Mouse (Mus musculus): ENCODE measurements around the gene Pygo2. TPM values are rescaled to one million over a fixed set of nuclear protein-coding genes. Genes with fewer than 3 reads are reported as not detected.

Pygo2 gene
- polyA plus RNA-seq, 1 experiment = 45.4 TPM

DNA sequence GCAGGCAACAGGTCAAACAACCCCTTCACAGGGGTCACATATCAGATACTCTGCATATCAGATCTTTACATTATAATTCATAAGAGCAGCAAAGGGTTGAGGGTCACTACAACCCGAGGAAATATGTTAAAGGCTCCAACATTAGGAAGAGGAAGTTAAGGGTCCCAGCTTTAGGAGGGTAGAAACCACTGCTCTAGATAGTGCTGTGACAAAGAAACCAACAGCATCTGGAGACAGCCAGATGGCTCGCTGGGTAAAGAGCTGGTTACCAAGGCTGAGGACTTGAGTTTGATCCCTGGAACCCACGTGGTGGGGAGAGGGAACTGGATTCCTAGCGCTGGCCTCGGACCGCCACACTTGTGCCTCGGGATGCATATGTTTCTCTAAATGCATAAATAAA, 42.3 kb downstream of the Pygo2 start:
- TF ChIP-seq CTCF (IDR thresholded peaks at IDR 0.05; ENCODE audit: control insufficient read depth, insufficient read depth, low read length) (no peak), POLR2A (IDR thresholded peaks at IDR 0.05; ENCODE audit: borderline replicate concordance, control insufficient read depth, low read depth, low read length) (no peak)

DNA sequence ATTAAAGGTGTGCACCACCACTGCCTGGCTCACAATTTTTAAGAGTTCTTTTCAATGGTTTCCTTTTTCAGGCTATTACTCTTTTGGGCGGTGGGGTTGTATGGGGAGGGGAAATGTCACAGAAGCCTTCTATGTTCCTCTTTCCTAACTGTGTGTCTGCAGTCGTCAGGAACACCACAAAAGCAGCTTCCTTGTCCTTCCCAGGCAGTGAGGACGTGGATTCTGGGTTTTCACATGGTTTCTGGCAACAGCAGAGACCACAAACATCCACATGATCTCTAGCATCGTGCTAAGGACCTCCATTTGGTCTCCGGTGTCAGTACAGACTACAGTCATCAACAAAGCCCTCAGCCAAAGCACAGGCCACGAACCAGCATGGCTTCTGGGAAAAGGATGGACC, 43.8 kb downstream of the Pygo2 start:
- H3K27ac ChIP-seq (ENCODE audit: control insufficient read depth, insufficient read depth, low read depth, low read length, poor library complexity) = no peak overlapping the region
- no peaks in the 10 kb centered on the region for H3K4me1 ChIP-seq (ENCODE audit: control insufficient read depth, insufficient read depth, low read length)
- 15% methylated on average over 6 of the region's 6 CpGs for WGBS
- no peak overlapping the region for H3K4me3 ChIP-seq (replicated peaks; ENCODE audit: control insufficient read depth, low read depth, low read length)
- TF ChIP-seq CTCF (IDR thresholded peaks at IDR 0.05; ENCODE audit: control insufficient read depth, insufficient read depth, low read length) (no peak), POLR2A (IDR thresholded peaks at IDR 0.05; ENCODE audit: borderline replicate concordance, control insufficient read depth, low read depth, low read length) (no peak)

More for the DNA sequence above, 42.3 kb downstream of the Pygo2 start:
- 38% methylated on average over 7 of the region's 7 CpGs for WGBS
- no peaks in the 10 kb centered on the region for H3K4me1 ChIP-seq (ENCODE audit: control insufficient read depth, insufficient read depth, low read length)
- no peak overlapping the region for H3K4me3 ChIP-seq (replicated peaks; ENCODE audit: control insufficient read depth, low read depth, low read length)
- no peak overlapping the region for H3K27ac ChIP-seq (ENCODE audit: control insufficient read depth, insufficient read depth, low read depth, low read length, poor library complexity)

DNA sequence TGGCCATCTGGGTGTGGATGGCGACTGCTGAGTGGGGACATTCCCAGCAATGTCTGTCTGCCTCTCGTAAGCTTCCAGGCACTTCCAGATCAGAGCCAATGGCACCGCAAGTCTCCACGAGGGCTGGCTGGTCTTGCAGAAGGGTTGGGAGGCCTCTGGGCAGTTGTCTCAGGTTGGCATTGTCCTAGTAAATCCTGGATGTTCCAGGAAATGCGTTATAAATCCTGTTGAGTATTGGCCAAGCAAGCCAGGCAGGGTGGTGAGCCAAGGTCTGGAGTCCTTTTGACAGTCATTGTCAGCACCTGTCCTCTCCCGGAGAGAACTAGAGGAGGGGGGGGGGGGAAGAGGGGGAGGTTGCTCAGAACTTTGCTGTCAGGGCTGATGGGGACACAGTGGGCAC, 49.0 kb downstream of the Pygo2 start:
- Histone ChIP-seq H3K4me3 (replicated peaks; ENCODE audit: control insufficient read depth, low read depth, low read length) (no peak overlapping the region), H3K4me1 (ENCODE audit: control insufficient read depth, insufficient read depth, low read length) (no peaks in the 10 kb centered on the region), H3K27ac (ENCODE audit: control insufficient read depth, insufficient read depth, low read depth, low read length, poor library complexity) (no peak overlapping the region)
- no peak for TF ChIP-seq CTCF (IDR thresholded peaks at IDR 0.05; ENCODE audit: control insufficient read depth, insufficient read depth, low read length)
- TF ChIP-seq POLR2A (IDR thresholded peaks at IDR 0.05; ENCODE audit: borderline replicate concordance, control insufficient read depth, low read depth, low read length) = no peak
- WGBS = 74% methylated on average over 6 of the region's 6 CpGs

DNA sequence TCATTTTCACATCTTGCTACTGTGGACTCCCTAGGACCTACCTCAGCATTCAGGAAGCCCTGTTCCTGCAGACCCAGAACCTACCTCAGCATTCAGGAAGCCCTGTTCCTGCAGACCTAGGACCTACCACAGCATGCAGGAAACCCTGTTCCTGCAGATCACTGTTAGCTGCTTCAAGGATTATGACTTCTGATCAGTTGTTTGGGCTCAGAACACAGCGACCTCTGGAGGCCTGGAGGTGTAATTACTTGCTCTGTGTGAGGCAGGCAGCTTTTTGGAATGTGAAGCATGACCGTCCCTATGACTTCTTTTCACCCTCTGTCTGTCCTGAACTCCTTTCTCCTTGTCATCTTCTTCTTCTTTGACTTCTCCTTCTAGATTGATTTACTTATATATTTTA, 51.5 kb downstream of the Pygo2 start:
- H3K27ac ChIP-seq (ENCODE audit: control insufficient read depth, insufficient read depth, low read depth, low read length, poor library complexity) = no peak overlapping the region
- no peak overlapping the region for H3K4me3 ChIP-seq (replicated peaks; ENCODE audit: control insufficient read depth, low read depth, low read length)
- TF ChIP-seq POLR2A (IDR thresholded peaks at IDR 0.05; ENCODE audit: borderline replicate concordance, control insufficient read depth, low read depth, low read length) = no peak
- TF ChIP-seq CTCF (IDR thresholded peaks at IDR 0.05; ENCODE audit: control insufficient read depth, insufficient read depth, low read length) = peak; percentile 61
- WGBS = 42% methylated on average over 2 of the region's 2 CpGs
- H3K4me1 ChIP-seq (ENCODE audit: control insufficient read depth, insufficient read depth, low read length) = no peaks in the 10 kb centered on the region

DNA sequence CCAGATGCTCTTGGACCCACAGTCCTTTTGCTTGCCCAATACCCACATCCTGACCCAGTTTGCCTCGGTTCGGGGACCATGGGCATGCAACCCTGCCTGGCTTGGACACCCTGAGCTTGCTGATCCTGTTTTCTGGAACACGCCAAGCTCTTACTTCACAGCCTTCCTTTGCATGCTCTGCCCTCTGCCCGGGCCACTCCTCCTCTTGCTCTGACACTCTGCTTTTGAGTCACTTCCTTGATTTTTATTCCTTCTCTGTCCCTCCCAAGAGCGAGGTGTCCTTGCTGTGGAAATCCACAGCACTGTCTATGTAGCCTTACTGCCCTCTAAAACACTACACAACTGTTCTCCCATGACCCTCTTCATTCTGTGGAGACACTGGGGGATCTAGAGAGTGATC, 52.2 kb downstream of the Pygo2 start:
- H3K4me1 ChIP-seq (ENCODE audit: control insufficient read depth, insufficient read depth, low read length) = no peaks in the 10 kb centered on the region
- no peak overlapping the region for H3K4me3 ChIP-seq (replicated peaks; ENCODE audit: control insufficient read depth, low read depth, low read length)
- TF ChIP-seq CTCF (IDR thresholded peaks at IDR 0.05; ENCODE audit: control insufficient read depth, insufficient read depth, low read length) = no peak
- no peak for TF ChIP-seq POLR2A (IDR thresholded peaks at IDR 0.05; ENCODE audit: borderline replicate concordance, control insufficient read depth, low read depth, low read length)
- WGBS = 43% methylated on average over 5 of the region's 5 CpGs
- H3K27ac ChIP-seq (ENCODE audit: control insufficient read depth, insufficient read depth, low read depth, low read length, poor library complexity) = no peak overlapping the region

Other genes with a start within 250 kb of the Pygo2 start
- 4.1 and 9.8 TPM in 2 replicates for gene Fam189b, start 247.1 kb upstream of the Pygo2 start, polyA plus RNA-seq (2011; ENCODE audit: insufficient read depth, insufficient read length, low replicate concordance, missing spikeins)
- 27.7 and 71.7 TPM in 2 replicates for gene Gba, start 227.3 kb upstream of the Pygo2 start, polyA plus RNA-seq (2011; ENCODE audit: insufficient read depth, insufficient read length, low replicate concordance, missing spikeins)
- 2.9 TPM in 1 of 2 replicates, not detected in the other for gene Thbs3, start 215.0 kb upstream of the Pygo2 start, polyA plus RNA-seq (2011; ENCODE audit: insufficient read depth, insufficient read length, low replicate concordance, missing spikeins)
- gene Mtx1, start 203.1 kb upstream of the Pygo2 start, polyA plus RNA-seq (2011; ENCODE audit: insufficient read depth, insufficient read length, low replicate concordance, missing spikeins) = 33.9 and 66.4 TPM in 2 replicates
- gene Muc1, start 201.2 kb upstream of the Pygo2 start, polyA plus RNA-seq (2011; ENCODE audit: insufficient read depth, insufficient read length, low replicate concordance, missing spikeins) = 0.67 TPM in 1 of 2 replicates, not detected in the other
- 47.8 and 69.5 TPM in 2 replicates for gene Krtcap2, start 184.2 kb upstream of the Pygo2 start, polyA plus RNA-seq (2011; ENCODE audit: insufficient read depth, insufficient read length, low replicate concordance, missing spikeins)
- 0.59 and 1.6 TPM in 2 replicates for gene Trim46, start 183.9 kb upstream of the Pygo2 start, polyA plus RNA-seq (2011; ENCODE audit: insufficient read depth, insufficient read length, low replicate concordance, missing spikeins)
- 30.7 and 39.3 TPM in 2 replicates for gene Dpm3, start 170.9 kb upstream of the Pygo2 start, polyA plus RNA-seq (2011; ENCODE audit: insufficient read depth, insufficient read length, low replicate concordance, missing spikeins)
- gene Slc50a1, start 159.6 kb upstream of the Pygo2 start, polyA plus RNA-seq (2011; ENCODE audit: insufficient read depth, insufficient read length, low replicate concordance, missing spikeins) = 64.0 and 83.0 TPM in 2 replicates
- 0.99 and 2.0 TPM in 2 replicates for gene Efna1, start 149.1 kb upstream of the Pygo2 start, polyA plus RNA-seq (2011; ENCODE audit: insufficient read depth, insufficient read length, low replicate concordance, missing spikeins)
- gene Efna3, start 107.2 kb upstream of the Pygo2 start, polyA plus RNA-seq (2011; ENCODE audit: insufficient read depth, insufficient read length, low replicate concordance, missing spikeins) = 2.7 TPM in 1 of 2 replicates, not detected in the other
- not detected in 2 replicates for gene Efna4, start 92.2 kb upstream of the Pygo2 start, polyA plus RNA-seq (2011; ENCODE audit: insufficient read depth, insufficient read length, low replicate concordance, missing spikeins)
- 112 and 187 TPM in 2 replicates for gene Adam15, start 80.2 kb upstream of the Pygo2 start, polyA plus RNA-seq (2011; ENCODE audit: insufficient read depth, insufficient read length, low replicate concordance, missing spikeins)
- 0.56 TPM in 1 of 2 replicates, not detected in the other for gene Dcst2, start 68.2 kb upstream of the Pygo2 start, polyA plus RNA-seq (2011; ENCODE audit: insufficient read depth, insufficient read length, low replicate concordance, missing spikeins)
- gene Dcst1, start 65.0 kb upstream of the Pygo2 start, polyA plus RNA-seq (2011; ENCODE audit: insufficient read depth, insufficient read length, low replicate concordance, missing spikeins) = 1.3 TPM in 1 of 2 replicates, not detected in the other
- 20.8 and 40.2 TPM in 2 replicates for gene Zbtb7b, start 35.4 kb upstream of the Pygo2 start, polyA plus RNA-seq (2011; ENCODE audit: insufficient read depth, insufficient read length, low replicate concordance, missing spikeins)
- gene Lenep, start 27.4 kb upstream of the Pygo2 start, polyA plus RNA-seq (2011; ENCODE audit: insufficient read depth, insufficient read length, low replicate concordance, missing spikeins) = 0.92 TPM in 1 of 2 replicates, not detected in the other
- gene Flad1, start 18.3 kb upstream of the Pygo2 start, polyA plus RNA-seq (2011; ENCODE audit: insufficient read depth, insufficient read length, low replicate concordance, missing spikeins) = 9.7 and 17.6 TPM in 2 replicates
- gene Cks1b, start 11.8 kb upstream of the Pygo2 start, polyA plus RNA-seq (2011; ENCODE audit: insufficient read depth, insufficient read length, low replicate concordance, missing spikeins) = 126 and 145 TPM in 2 replicates
- gene Shc1, start 11.8 kb upstream of the Pygo2 start, polyA plus RNA-seq (2011; ENCODE audit: insufficient read depth, insufficient read length, low replicate concordance, missing spikeins) = 41.6 and 65.2 TPM in 2 replicates
- gene Pbxip1, start 6.5 kb downstream of the Pygo2 start, polyA plus RNA-seq (2011; ENCODE audit: insufficient read depth, insufficient read length, low replicate concordance, missing spikeins) = 23.6 and 60.5 TPM in 2 replicates
- 25.4 and 33.4 TPM in 2 replicates for gene Pmvk, start 24.3 kb downstream of the Pygo2 start, polyA plus RNA-seq (2011; ENCODE audit: insufficient read depth, insufficient read length, low replicate concordance, missing spikeins)
- not detected in 2 replicates for gene Kcnn3, start 90.0 kb downstream of the Pygo2 start, polyA plus RNA-seq (2011; ENCODE audit: insufficient read depth, insufficient read length, low replicate concordance, missing spikeins)